Mouse (Mus musculus) embryonic facial prominence, embryonic 13.5 days (tissue): Measurements from ENCODE around the gene Cactin. TPM values are rescaled to one million over a fixed set of nuclear protein-coding genes. Genes with fewer than 3 reads are reported as not detected.

Experiments
- ATAC-seq: fragments of 200-750 bp; cut with Nextera tagmentation; 2 replicates; pipeline ENCODE4 v1.8.0; 2017; ENCODE audit warnings: low read depth; ENCODE audit not compliant: insufficient number of reproducible peaks, insufficient read depth, low FRiP score, low TSS enrichment
- H3K27ac ChIP-seq: fragments of 300-500 bp; sonication (generic); 2 replicates; pipeline ENCODE4 v1.5.1; 2015; ENCODE audit warnings: moderate library complexity, mild to moderate bottlenecking, inconsistent platforms
- H3K27me3 ChIP-seq: fragments of 300-500 bp; sonication (generic); 2 replicates; pipeline ENCODE4 v1.6.1; 2015; ENCODE audit warnings: mild to moderate bottlenecking, inconsistent platforms
- H3K36me3 ChIP-seq: fragments of 300-500 bp; sonication (generic); 2 replicates; pipeline ENCODE4 v1.6.1; 2015; ENCODE audit warnings: mild to moderate bottlenecking, inconsistent platforms
- H3K4me1 ChIP-seq: fragments of 300-500 bp; sonication (generic); 2 replicates; pipeline ENCODE4 v1.6.1; 2015; ENCODE audit warnings: inconsistent platforms
- H3K4me2 ChIP-seq: fragments of 300-500 bp; sonication (generic); 2 replicates; pipeline ENCODE4 v1.6.1; 2015; ENCODE audit warnings: moderate library complexity, mild to moderate bottlenecking, inconsistent platforms
- H3K4me3 ChIP-seq: fragments of 300-500 bp; sonication (generic); 2 replicates; pipeline ENCODE4 v1.5.1; 2015; ENCODE audit warnings: mild to moderate bottlenecking, inconsistent platforms
- H3K9ac ChIP-seq: fragments of 300-500 bp; sonication (generic); 2 replicates; pipeline ENCODE4 v1.6.1; 2015; ENCODE audit warnings: mild to moderate bottlenecking, inconsistent platforms
- H3K9me3 ChIP-seq: fragments of 300-500 bp; sonication (generic); 2 replicates; pipeline ENCODE4 v1.6.1; 2016; ENCODE audit warnings: inconsistent platforms
- WGBS: fragments of 180-500 bp; shearing (Covaris S2); methylation state at CpG from one replicate; pipeline ENCODE4 v1.1.7; 2015; ENCODE audit warnings: mixed read lengths; 5-methylcytosine and 5-hydroxymethylcytosine counted together
- polyA plus RNA-seq: library from polyadenylated mRNA; unstranded; fragments of >200 nt; fragmentation: Nextera tagmentation; extraction: Ambion mirVana; gene quantifications from 2 replicates; pipeline ENCODE4 v1.2.1, GENCODE M21; 2015

Gene Cactin
- polyA plus RNA-seq, 1 experiment from 2014 or later = 46.9 TPM

DNA sequence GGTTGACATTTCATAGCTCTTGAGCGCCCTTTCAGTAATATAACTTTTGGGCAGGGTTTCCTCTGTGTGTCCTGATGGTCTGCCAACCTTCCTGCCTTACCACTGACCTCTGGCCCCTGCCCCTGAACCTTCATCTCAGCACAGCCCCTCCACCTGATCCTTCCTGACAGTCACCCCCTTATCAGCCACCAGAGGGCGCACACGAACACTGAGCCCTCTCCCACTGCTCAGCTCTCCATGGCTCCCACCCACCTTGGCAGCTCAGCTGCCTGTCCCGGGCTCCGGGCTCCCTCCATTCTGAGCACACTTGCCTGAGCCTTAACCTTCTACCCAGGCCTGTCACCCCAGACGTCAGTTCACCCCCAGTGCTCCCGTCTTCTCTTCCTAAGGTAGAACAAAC, 31.6 kb upstream of the Cactin start:
- H3K36me3 ChIP-seq = no peaks in the 10 kb centered on the region
- no peak overlapping the region for H3K4me3 ChIP-seq
- H3K27me3 ChIP-seq = peaks cover 55% of the 10 kb centered on the region
- 0 out of 2 replicates have a peak overlapping the region, but pooled peaks have one; percentile 18 for H3K4me2 ChIP-seq
- no peak overlapping the region for H3K27ac ChIP-seq
- WGBS = 4% methylated on average over 7 of the region's 7 CpGs
- no peak for ATAC-seq
- peaks cover 41% of the 10 kb centered on the region for H3K4me1 ChIP-seq
- H3K9ac ChIP-seq = no peak overlapping the region
- H3K9me3 ChIP-seq = no peaks in the 10 kb centered on the region

DNA sequence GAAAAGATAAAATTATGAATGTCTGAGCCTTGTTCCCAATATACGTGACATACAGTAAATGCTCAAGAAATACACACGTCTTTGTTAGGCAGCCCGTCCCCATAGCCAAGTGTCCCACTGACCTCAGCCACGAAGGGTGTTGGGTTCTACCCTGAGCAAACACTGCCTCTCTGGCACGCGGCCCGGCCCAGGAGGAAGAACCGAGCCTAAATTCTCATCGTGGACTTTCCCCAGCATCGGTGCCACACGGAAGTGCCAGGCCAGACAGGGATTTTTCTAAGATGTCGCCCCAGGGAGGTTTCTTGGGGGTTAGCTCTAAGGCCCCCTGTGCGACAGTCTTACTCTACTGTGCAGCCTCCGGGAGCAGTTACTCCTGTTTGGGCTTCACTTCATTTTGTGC, 31.1 kb upstream of the Cactin start:
- WGBS = 59% methylated on average over 14 of the region's 14 CpGs
- Histone ChIP-seq H3K4me3 (no peak overlapping the region), H3K27ac (no peak overlapping the region), H3K9ac (no peak overlapping the region), H3K36me3 (no peaks in the 10 kb centered on the region), H3K4me1 (peaks cover 41% of the 10 kb centered on the region), H3K4me2 (no peak overlapping the region), H3K27me3 (peaks cover 49% of the 10 kb centered on the region), H3K9me3 (no peaks in the 10 kb centered on the region)
- ATAC-seq = no peak

DNA sequence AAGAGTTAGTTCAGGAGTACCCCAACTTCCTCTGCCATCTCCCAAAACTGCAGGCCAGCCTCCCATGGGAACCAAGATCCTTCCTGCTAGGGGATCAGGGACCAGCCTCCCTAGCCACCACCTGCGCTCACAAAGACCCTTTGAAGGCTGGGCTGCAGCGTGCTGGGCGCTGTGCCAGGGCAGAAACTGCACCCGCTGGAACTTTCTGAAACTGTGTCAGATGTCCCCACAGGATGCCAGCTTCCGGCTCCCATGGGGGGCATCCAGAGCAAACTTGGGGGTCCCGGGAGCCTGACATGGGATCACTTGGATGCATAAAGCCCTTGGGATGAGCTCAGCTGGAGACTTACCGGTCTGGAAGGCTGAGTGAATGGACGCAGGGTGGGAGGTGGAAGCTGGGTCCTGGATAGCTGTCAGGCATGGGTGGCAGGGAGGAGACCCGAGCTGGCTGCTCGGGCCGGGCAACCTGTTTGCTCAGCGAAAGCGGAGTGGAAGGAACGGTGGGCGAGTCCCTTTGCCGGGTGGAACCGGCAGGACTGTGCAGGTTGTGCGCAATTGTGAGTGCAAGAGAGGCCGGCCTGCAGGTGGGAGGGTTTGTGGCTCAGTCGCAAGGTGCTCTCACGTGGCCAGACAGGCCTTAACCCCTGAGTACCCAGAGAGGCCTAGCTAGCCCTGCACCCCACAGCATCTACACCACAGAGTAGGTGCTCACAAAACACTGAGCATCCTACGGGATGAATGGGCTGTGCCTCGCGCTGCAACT, 30.0 kb upstream of the Cactin start:
- WGBS = 11% methylated on average over 24 of the region's 24 CpGs
- no peak for ATAC-seq
- Histone ChIP-seq H3K36me3 (0 out of 2 replicates have a peak, but pooled peaks cover 3% of the 10 kb centered on the region), H3K9ac (peak overlapping the region; percentile 51), H3K4me2 (peak overlapping the region; percentile 31), H3K27me3 (peaks cover 41% of the 10 kb centered on the region), H3K4me1 (peaks cover 40% of the 10 kb centered on the region), H3K4me3 (peak overlapping the region; percentile 19), H3K27ac (peak overlapping the region; percentile 24; the same call in 1 of the 2 replicates), H3K9me3 (no peaks in the 10 kb centered on the region)

DNA sequence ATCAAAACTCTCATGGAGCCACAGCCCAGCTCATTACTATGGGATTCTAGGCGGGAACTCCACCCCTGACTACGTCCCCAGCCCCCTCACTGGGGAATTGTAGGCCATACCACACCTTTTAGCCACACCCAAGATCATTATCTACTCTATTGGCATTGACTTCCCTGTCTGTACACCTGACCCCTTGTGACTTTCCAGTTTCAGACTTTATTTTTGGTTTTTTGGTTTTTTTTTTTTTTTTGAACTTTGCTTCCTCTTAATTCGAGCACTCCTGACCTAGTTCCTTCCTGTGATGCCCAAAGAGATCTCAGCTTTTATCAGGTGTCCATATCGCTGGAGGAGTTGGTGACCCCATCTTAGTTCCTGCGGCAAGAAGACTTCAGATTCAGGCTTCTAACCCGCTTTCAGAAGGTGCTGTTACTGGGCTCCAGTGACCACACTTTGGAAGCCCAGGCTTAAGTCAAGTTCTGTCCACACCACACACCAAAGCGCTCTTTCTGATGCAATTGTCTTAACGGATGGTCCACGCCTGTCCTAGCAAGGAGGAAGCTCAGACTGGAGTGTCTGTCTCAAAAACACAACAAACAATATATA, 29.3 kb upstream of the Cactin start, which contains the start of gene Tjp3:
Gene Tjp3 (minus strand): TSS at position 71 of the 594 bp plus-strand sequence.
- peak within 1 kb of the TSS; percentile 51 for H3K9ac ChIP-seq
- peaks cover 41% of the 10 kb centered on the region for H3K27me3 ChIP-seq
- peak within 1 kb of the TSS; percentile 95 for H3K4me2 ChIP-seq
- H3K9me3 ChIP-seq = no peaks in the 10 kb centered on the region
- WGBS = 71% methylated on average over 9 of the region's 9 CpGs
- 0 out of 2 replicates have a peak, but pooled peaks cover 7% of the 10 kb centered on the region for H3K36me3 ChIP-seq
- H3K4me3 ChIP-seq = peak within 1 kb of the TSS; percentile 91
- ATAC-seq = no peak
- peak within 1 kb of the TSS; percentile 24; the same call in 1 of the 2 replicates for H3K27ac ChIP-seq
- peaks cover 35% of the 10 kb centered on the region for H3K4me1 ChIP-seq

DNA sequence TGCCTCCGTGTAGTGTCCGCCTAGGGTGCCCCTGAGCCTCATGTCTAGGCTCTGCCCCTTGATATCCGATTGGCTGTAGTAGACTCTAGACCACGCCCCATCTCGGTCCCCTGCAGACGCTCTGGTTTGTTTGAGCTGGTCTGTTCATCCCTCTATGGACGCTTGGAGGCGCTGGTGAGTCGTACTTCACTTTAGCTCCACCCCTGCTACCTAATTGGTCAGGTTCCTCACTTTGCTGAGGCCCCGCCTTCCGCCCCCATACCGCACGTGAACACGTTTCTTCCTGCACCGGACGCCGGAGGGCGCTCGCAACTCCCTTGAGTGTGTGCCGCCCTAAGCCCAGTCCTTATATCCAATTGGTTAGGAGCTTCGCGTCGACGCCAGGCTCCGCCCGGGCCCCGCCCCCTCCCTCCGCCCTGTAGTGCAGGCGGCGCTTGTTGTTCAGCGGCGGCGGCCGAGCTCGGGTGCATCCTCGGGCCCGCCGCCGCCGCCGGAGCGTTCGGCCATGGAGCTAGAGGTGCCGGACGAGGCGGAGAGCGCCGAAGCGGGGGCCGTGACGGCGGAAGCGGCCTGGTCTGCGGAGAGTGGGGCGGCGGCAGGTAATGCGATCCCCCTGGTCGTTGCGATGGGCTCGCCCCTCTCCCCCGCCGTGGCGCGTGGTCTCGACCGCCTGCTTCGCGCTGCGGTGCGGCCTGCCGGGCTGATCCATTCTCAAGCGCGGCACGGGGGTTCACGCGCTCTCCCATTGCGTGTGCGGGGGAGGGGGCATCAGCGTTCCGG, 28.2 kb upstream of the Cactin start, which contains the start of gene Pip5k1c:
Gene Pip5k1c (plus strand): TSS at position 410 of the 780 bp plus-strand sequence.
- Histone ChIP-seq H3K9me3 (no peaks in the 10 kb centered on the region), H3K27me3 (peaks cover 36% of the 10 kb centered on the region), H3K4me1 (peaks cover 38% of the 10 kb centered on the region), H3K36me3 (0 out of 2 replicates have a peak, but pooled peaks cover 9% of the 10 kb centered on the region), H3K9ac (peak within 1 kb of the TSS; percentile 89), H3K4me2 (peak within 1 kb of the TSS; percentile 95), H3K4me3 (peak within 1 kb of the TSS; percentile 91), H3K27ac (peak within 1 kb of the TSS; percentile 83)
- WGBS = 1% methylated on average over 71 of the region's 80 CpGs
- peak; percentile 94 for ATAC-seq

DNA sequence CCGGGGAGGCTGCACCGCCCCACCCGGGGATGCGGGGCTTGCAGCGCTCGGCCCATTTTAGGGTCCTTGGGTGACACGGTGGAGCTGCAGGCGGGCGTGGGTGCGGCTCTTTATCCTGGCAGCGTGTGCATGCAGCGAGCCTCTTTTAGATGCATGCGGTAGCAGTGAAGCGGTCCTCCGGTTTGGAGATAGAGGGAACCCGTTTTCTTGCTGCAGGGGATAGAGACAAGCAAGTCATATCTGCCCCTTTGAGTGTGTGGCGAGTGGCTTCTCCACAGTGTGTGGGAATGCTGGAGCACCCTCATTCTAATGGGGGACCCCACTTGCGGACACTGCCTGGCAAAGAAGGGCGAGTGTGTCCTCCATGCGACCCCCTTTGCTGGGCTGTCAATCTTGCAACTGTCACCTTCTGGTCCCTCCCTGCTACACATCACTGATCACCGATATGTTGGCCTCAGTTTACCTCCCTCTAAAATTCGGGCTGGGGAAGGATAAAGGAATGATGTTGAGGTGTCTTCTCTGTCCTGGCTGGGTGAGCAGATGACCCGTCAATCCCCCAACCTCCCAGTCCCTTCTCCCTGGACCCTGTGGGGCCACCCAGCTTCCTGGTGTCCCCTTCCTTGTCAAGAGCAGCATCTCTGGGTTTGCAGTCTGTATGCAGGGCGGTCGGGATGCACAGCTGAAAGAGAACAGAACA, 27.4 kb upstream of the Cactin start:
- Histone ChIP-seq H3K4me2 (peak overlapping the region; percentile 95), H3K4me3 (peak overlapping the region; percentile 91), H3K36me3 (peaks cover 11% of the 10 kb centered on the region; the same call in 1 of the 2 replicates), H3K9me3 (no peaks in the 10 kb centered on the region), H3K27me3 (peaks cover 29% of the 10 kb centered on the region), H3K27ac (peak overlapping the region; percentile 83), H3K9ac (peak overlapping the region; percentile 89), H3K4me1 (peaks cover 38% of the 10 kb centered on the region)
- WGBS = 4% methylated on average over 25 of the region's 25 CpGs
- ATAC-seq = no peak

DNA sequence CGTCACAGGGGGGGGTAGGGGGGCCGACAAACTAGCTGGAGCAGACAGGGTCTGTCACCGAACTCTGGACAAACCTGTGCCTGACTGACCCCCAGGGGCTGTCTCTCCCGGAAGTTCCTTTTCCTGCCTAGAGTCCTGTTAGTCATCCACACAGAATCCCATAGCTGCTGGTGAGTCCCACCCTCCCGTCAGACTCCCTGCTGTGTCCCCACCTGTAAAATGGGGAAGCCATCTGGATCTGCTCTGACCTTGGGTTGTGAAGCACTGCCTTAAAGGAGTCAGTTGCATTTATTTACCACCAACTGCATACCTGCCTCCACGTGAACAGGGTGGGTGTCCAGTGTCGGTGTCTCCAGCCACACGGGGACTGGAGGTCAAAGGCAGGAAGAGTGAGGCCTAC, 26.5 kb upstream of the Cactin start:
- H3K27me3 ChIP-seq = peaks cover 24% of the 10 kb centered on the region
- H3K9me3 ChIP-seq = no peaks in the 10 kb centered on the region
- H3K4me3 ChIP-seq = peak overlapping the region; percentile 91
- ATAC-seq = no peak
- peak overlapping the region; percentile 95 for H3K4me2 ChIP-seq
- H3K27ac ChIP-seq = no peak overlapping the region
- peaks cover 37% of the 10 kb centered on the region for H3K4me1 ChIP-seq
- whole genome bisulfite sequencing = 45% methylated on average over 8 of the region's 8 CpGs
- H3K9ac ChIP-seq = peak overlapping the region; percentile 89
- H3K36me3 ChIP-seq = peaks cover 12% of the 10 kb centered on the region; the same call in 1 of the 2 replicates

DNA sequence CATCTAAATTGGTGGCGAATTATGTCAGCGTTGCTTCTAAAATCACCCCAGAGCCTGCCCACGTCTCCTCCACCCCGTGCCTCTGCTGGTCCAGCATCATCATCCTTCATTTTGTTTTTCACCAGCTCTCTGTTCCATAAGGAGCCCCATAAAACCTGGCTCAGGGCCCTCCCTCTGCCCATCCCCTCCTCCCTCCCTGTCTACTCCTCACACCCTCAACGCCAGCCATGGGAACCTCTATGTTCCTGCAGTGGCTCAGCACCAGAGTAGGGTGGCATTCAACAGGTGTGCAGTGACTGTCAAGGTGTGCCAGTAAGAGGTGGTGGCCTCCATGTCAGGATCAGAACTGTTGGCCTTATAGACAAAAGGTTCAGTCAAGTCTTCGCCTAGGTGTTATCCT, 25.7 kb upstream of the Cactin start:
- no peak for ATAC-seq
- Histone ChIP-seq H3K4me2 (no peak overlapping the region; the same call in 1 of the 2 replicates), H3K4me1 (peaks cover 36% of the 10 kb centered on the region), H3K27me3 (peaks cover 17% of the 10 kb centered on the region), H3K36me3 (peaks cover 18% of the 10 kb centered on the region; the same call in 1 of the 2 replicates), H3K9me3 (no peaks in the 10 kb centered on the region), H3K4me3 (no peak overlapping the region), H3K27ac (no peak overlapping the region), H3K9ac (peak overlapping the region; percentile 89; the same call in 1 of the 2 replicates)
- WGBS = 87% methylated on average over 6 of the region's 6 CpGs

DNA sequence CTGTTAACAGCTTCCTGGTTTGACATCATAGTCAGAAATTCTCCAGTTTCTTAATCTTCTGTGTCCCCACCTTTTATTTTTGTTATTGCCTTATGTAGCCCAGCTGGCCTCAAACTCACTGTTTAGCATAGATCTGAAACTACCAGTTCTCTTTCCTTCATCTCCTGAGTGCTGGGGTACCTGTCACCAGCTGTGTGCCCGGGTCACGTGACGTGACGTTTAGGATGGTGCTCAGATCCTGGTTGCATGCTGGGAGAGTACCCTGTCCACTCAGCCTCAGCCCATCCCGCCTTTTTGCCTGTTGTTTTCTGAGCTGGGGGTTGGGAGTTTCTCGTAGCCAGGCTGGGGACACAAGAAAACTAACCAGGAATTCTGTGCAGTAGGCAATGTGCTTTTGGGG, 23.7 kb upstream of the Cactin start:
- H3K9ac ChIP-seq = peak overlapping the region; percentile 41; the same call in 1 of the 2 replicates
- H3K4me3 ChIP-seq = no peak overlapping the region
- H3K36me3 ChIP-seq = peaks cover 23% of the 10 kb centered on the region
- H3K4me1 ChIP-seq = peaks cover 34% of the 10 kb centered on the region
- H3K27ac ChIP-seq = 0 out of 2 replicates have a peak overlapping the region, but pooled peaks have one; percentile 3
- ATAC-seq = no peak
- WGBS = 79% methylated on average over 6 of the region's 6 CpGs
- H3K9me3 ChIP-seq = no peaks in the 10 kb centered on the region
- no peak overlapping the region for H3K4me2 ChIP-seq
- H3K27me3 ChIP-seq = no peaks in the 10 kb centered on the region

DNA sequence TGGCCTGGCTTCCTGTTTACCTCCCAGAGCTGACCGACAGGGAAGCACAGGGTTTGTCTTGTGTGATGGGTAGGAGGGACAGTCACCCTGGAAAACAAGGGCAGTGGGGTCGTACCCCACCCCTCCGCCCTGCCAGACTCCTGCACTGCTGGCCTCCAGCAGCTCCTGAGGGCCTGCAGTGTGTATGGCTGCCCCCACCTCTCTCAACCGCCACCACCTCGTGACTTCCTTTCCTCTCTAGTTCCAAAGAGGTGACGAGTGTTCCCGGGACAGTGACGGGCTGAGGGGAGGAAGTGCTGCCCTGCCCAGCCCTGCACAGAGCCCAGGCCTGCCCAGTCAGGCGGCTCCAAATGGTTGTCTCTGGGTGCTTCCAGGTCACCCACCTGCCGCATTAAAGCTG, 23.1 kb upstream of the Cactin start:
- Histone ChIP-seq H3K9me3 (no peaks in the 10 kb centered on the region), H3K9ac (peak overlapping the region; percentile 41; the same call in 1 of the 2 replicates), H3K4me1 (peaks cover 40% of the 10 kb centered on the region), H3K27me3 (no peaks in the 10 kb centered on the region), H3K27ac (0 out of 2 replicates have a peak overlapping the region, but pooled peaks have one; percentile 3), H3K4me2 (no peak overlapping the region), H3K36me3 (peaks cover 23% of the 10 kb centered on the region), H3K4me3 (no peak overlapping the region)
- no peak for ATAC-seq
- 48% methylated on average over 10 of the region's 10 CpGs for WGBS
